Mouse (Mus musculus) erythroblast, embryonic 14.5 days (primary cell): ENCODE data around the gene Cbfa2t3.

Source experiments
- GATA1 ChIP-seq: IDR thresholded peaks from 2 replicates; pipeline ENCODE4 v1.6.1; 2012; ENCODE audit warnings: low read length, inconsistent platforms, mixed read lengths
- TAL1 ChIP-seq: IDR thresholded peaks from 3 replicates; pipeline ENCODE4 v1.6.1; 2012; ENCODE audit warnings: low read length, inconsistent platforms, mixed read lengths

GRCm38 (mm10) chr8:122611295-122612133 is 87.4 kb downstream of the Cbfa2t3 start, which contains the start of the genes Galns and Trappc2l:
- TF ChIP-seq TAL1 (no peak), GATA1 (no peak)
